In genomic region chr16:31617823-31618371, GRCm38 (mm10) we compare ENCODE assay signal across 8 mouse cellular contexts. TPM values are rescaled to one million over a fixed set of nuclear protein-coding genes. Genes with fewer than 3 reads are reported as not detected.
DNase-seq lines count a peak whose midpoint lies in the region; ATAC-seq and TF ChIP-seq lines count a peak whose summit lies in the region.

No protein-coding gene starts in this region.

- ATAC-seq in forebrain, postnatal 0 days: peak; percentile 53
- ATAC-seq in hindbrain, embryonic 13.5 days (ENCODE audit: low FRiP score): peak; percentile 54; the same call in 1 of the 2 replicates
- peak; percentile 63 for ATAC-seq in midbrain, embryonic 13.5 days

- peak overlapping the region; percentile 50; the same call in 1 of the 2 replicates for H3K27ac ChIP-seq in forebrain, postnatal 0 days (ENCODE audit: low read depth, low read length)
- H3K27ac ChIP-seq in hindbrain, embryonic 13.5 days: peak overlapping the region; percentile 46
- peak overlapping the region; percentile 27; the same call in 1 of the 2 replicates for H3K27ac ChIP-seq in midbrain, embryonic 13.5 days

- no peaks in the 10 kb centered on the region for H3K27me3 ChIP-seq in C2C12 (ENCODE audit: control insufficient read depth, insufficient read depth, insufficient read length)
- no peaks in the 10 kb centered on the region for H3K27me3 ChIP-seq in forebrain, postnatal 0 days (ENCODE audit: insufficient read depth, low read length)
- H3K27me3 ChIP-seq in hindbrain, embryonic 13.5 days: no peaks in the 10 kb centered on the region
- no peaks in the 10 kb centered on the region for H3K27me3 ChIP-seq in midbrain, embryonic 13.5 days

- H3ac ChIP-seq in C2C12 (ENCODE audit: control insufficient read depth, insufficient read length, low read depth): peak overlapping the region; percentile 18

- no peaks in the 10 kb centered on the region for H3K9me3 ChIP-seq in forebrain, postnatal 0 days (ENCODE audit: low read length)
- no peaks in the 10 kb centered on the region for H3K9me3 ChIP-seq in hindbrain, embryonic 13.5 days
- no peaks in the 10 kb centered on the region for H3K9me3 ChIP-seq in midbrain, embryonic 13.5 days

- no peak for TF ChIP-seq CTCF in C2C12 (IDR thresholded peaks at IDR 0.05; ENCODE audit: control insufficient read depth, insufficient read depth, insufficient read length)
- TF ChIP-seq CTCF in forebrain, postnatal 0 days (IDR thresholded peaks at IDR 0.05; ENCODE audit: low read depth): no peak

- 16% methylated on average over 10 of the region's 10 CpGs for WGBS in forebrain, postnatal 0 days
- 22% methylated on average over 10 of the region's 10 CpGs for WGBS in hindbrain, embryonic 13.5 days
- WGBS in midbrain, embryonic 13.5 days: 18% methylated on average over 10 of the region's 10 CpGs

- H3K36me3 ChIP-seq in C2C12 (ENCODE audit: control insufficient read depth, insufficient read depth): no peaks in the 10 kb centered on the region
- no peaks in the 10 kb centered on the region for H3K36me3 ChIP-seq in forebrain, postnatal 0 days (ENCODE audit: insufficient read depth)
- no peaks in the 10 kb centered on the region for H3K36me3 ChIP-seq in hindbrain, embryonic 13.5 days
- no peaks in the 10 kb centered on the region for H3K36me3 ChIP-seq in midbrain, embryonic 13.5 days

- peak; percentile 81 to 85 for DNase-seq in cerebellum, adult 18-20 months
- DNase-seq in forebrain, postnatal 0 days: peak; percentile 51
- DNase-seq in layer of hippocampus, adult 9-11 months: peak; percentile 34
- DNase-seq in testis, postnatal 10 days (ENCODE audit: low spot score): peak; percentile 73
- no peak for DNase-seq in frontal cortex, adult 2 months (ENCODE audit: extremely low spot score in 1 of 2, low spot score in 1 of 2)

- no peaks in the 10 kb centered on the region for H3K4me1 ChIP-seq in forebrain, postnatal 0 days (ENCODE audit: insufficient read depth)
- H3K4me1 ChIP-seq in hindbrain, embryonic 13.5 days (replicated peaks): peaks cover 15% of the 10 kb centered on the region
- peaks cover 9% of the 10 kb centered on the region for H3K4me1 ChIP-seq in midbrain, embryonic 13.5 days (replicated peaks)

- no peak overlapping the region for H3K4me3 ChIP-seq in C2C12 (ENCODE audit: insufficient read depth, poor library complexity, severe bottlenecking)
- H3K4me3 ChIP-seq in forebrain, postnatal 0 days (ENCODE audit: low read depth, low read length): no peak overlapping the region
- H3K4me3 ChIP-seq in hindbrain, embryonic 13.5 days: no peak overlapping the region
- 0 out of 2 replicates have a peak overlapping the region, but pooled peaks have one; percentile 7 for H3K4me3 ChIP-seq in midbrain, embryonic 13.5 days (replicated peaks)

- no peak overlapping the region for H3K9ac ChIP-seq in forebrain, postnatal 0 days
- peak overlapping the region; percentile 39; the same call in 1 of the 2 replicates for H3K9ac ChIP-seq in hindbrain, embryonic 13.5 days
- H3K9ac ChIP-seq in midbrain, embryonic 13.5 days (replicated peaks): peak overlapping the region; percentile 36; the same call in 1 of the 2 replicates

- no peaks in the 10 kb centered on the region for H3K79me2 ChIP-seq in C2C12 (ENCODE audit: control insufficient read depth, insufficient read depth)

- H3K79me3 ChIP-seq in C2C12 (ENCODE audit: low read depth): no peaks in the 10 kb centered on the region

- peak overlapping the region; percentile 13; the same call in 1 of the 2 replicates for H3K4me2 ChIP-seq in forebrain, postnatal 0 days (ENCODE audit: low read depth)
- peak overlapping the region; percentile 29; the same call in 1 of the 2 replicates for H3K4me2 ChIP-seq in hindbrain, embryonic 13.5 days
- peak overlapping the region; percentile 35 for H3K4me2 ChIP-seq in midbrain, embryonic 13.5 days (replicated peaks)

TF ChIP-seq in C2C12, 6 proteins besides CTCF, POLR2A, EP300 and RAD21:
- no peak for TF ChIP-seq MAX (IDR thresholded peaks at IDR 0.05)
- no peak for TF ChIP-seq FOSL1 (IDR thresholded peaks at IDR 0.05; ENCODE audit: insufficient read depth, low read length, poor library complexity, severe bottlenecking)
- no peak for TF ChIP-seq CEBPB (IDR thresholded peaks at IDR 0.05; ENCODE audit: low read depth)
- TF ChIP-seq MYOG (IDR thresholded peaks at IDR 0.05; ENCODE audit: control insufficient read depth, extremely low read depth, insufficient read length): no peak
- no peak for TF ChIP-seq MYOD1 (IDR thresholded peaks at IDR 0.05; ENCODE audit: control insufficient read depth, insufficient read length, low read depth)
- TF ChIP-seq USF1 (IDR thresholded peaks at IDR 0.05; ENCODE audit: low read depth): no peak

RNA-seq across cellular contexts. Expression of gene Dlg1, which starts 45.3 kb away (rescaled TPM):
- polyA plus RNA-seq in C2C12 (2012; fragmentation: generic; extraction: Trizol): 23.2 TPM
- 27.7 and 37.7 TPM in 2 replicates for total RNA-seq in forebrain, postnatal 0 days (2014; rRNA removed)
- 6.6 and 11.3 TPM in 2 replicates for polyA plus RNA-seq in forebrain, postnatal 0 days (2015; fragmentation: Nextera tagmentation; extraction: Ambion mirVana)
- polyA plus RNA-seq in hindbrain, embryonic 13.5 days (2015; fragmentation: Nextera tagmentation; extraction: Ambion mirVana): 11.9 and 12.6 TPM in 2 replicates
- polyA plus RNA-seq in midbrain, embryonic 13.5 days (2015; fragmentation: Nextera tagmentation; extraction: Ambion mirVana): 10.6 and 13.9 TPM in 2 replicates
- polyA plus RNA-seq in frontal cortex, adult 2 months (2012; rRNA removed): 87.8 and 88.0 TPM in 2 replicates

Comparison
In these comparisons a context has a peak if more than half of its experiments do, and no peak if none do; other contexts are left out.
1. DNase-seq: peak in cerebellum, adult 18-20 months (2 of 2), forebrain, postnatal 0 days (single experiment), layer of hippocampus, adult 9-11 months (single experiment) and testis, postnatal 10 days (single experiment); none in frontal cortex, adult 2 months (0 of 2).
2. Peak in every context shown above with its lines, with median percentiles within 50 percentile points of each other: ATAC-seq, H3K27ac ChIP-seq and H3K4me2 ChIP-seq.